8 mouse cellular contexts compared by ENCODE assay signal in genomic region chr19:28990194-28990589, GRCm38 (mm10). TPM values are rescaled to one million over a fixed set of nuclear protein-coding genes. Genes with fewer than 3 reads are reported as not detected.
DNase-seq lines count a peak whose midpoint lies in the region; ATAC-seq lines count a peak whose summit lies in the region.

Gene Cdc37l1, plus strand, starts transcription at chr19:28990352.

- H3K4me1 ChIP-seq in forebrain, embryonic 11.5 days (replicated peaks; ENCODE audit: control insufficient read depth, insufficient read depth, low read length): no peaks in the 10 kb centered on the region; the same call in 1 of the 2 replicates
- H3K4me1 ChIP-seq in heart, embryonic 16.5 days (ENCODE audit: control insufficient read depth, insufficient read depth, low read length): peaks cover 21% of the 10 kb centered on the region
- H3K4me1 ChIP-seq in liver, embryonic 15.5 days (replicated peaks): peaks cover 19% of the 10 kb centered on the region
- H3K4me1 ChIP-seq in neural tube, embryonic 12.5 days: peaks cover 7% of the 10 kb centered on the region

- WGBS in forebrain, embryonic 11.5 days: under 1% methylated on average over 37 of the region's 37 CpGs
- WGBS in heart, embryonic 16.5 days: under 1% methylated on average over 37 of the region's 37 CpGs
- under 1% methylated on average over 31 of the region's 37 CpGs for WGBS in liver, embryonic 15.5 days (ENCODE audit: insufficient replicate concordance)
- WGBS in neural tube, embryonic 12.5 days: under 1% methylated on average over 37 of the region's 37 CpGs

- ATAC-seq in forebrain, embryonic 11.5 days (replicated peaks; ENCODE audit: low FRiP score): peak; percentile 97
- peak; percentile 96 for ATAC-seq in heart, embryonic 16.5 days (replicated peaks; ENCODE audit: extremely low read depth, insufficient read depth, low FRiP score)
- ATAC-seq in liver, embryonic 15.5 days (ENCODE audit: insufficient read depth): peak; percentile 99
- peak; percentile 98 for ATAC-seq in neural tube, embryonic 12.5 days (ENCODE audit: low FRiP score, low read depth)

- peak; percentile 89 to 93 for DNase-seq in CD8-positive naive resting alpha-beta T cell, adult 2 months (ENCODE audit: low read depth in 2 of 2, low spot score in 2 of 2)
- DNase-seq in c-Kit-positive CD71-negative TER-119-negative erythroid progenitor cells, embryonic 14.5 days (ENCODE audit: low read depth): peak; percentile 86
- DNase-seq in forebrain, embryonic 11.5 days (ENCODE audit: low spot score): peak; percentile 98
- DNase-seq in kidney, postnatal 36 days: peak; percentile 99 to 100
- peak; percentile 91 for DNase-seq in telencephalon, adult 2 months (ENCODE audit: low read depth, low spot score)

- no peaks in the 10 kb centered on the region for H3K27me3 ChIP-seq in forebrain, embryonic 11.5 days (ENCODE audit: control insufficient read depth, insufficient read depth, low read length)
- no peaks in the 10 kb centered on the region for H3K27me3 ChIP-seq in heart, embryonic 16.5 days (ENCODE audit: control insufficient read depth, insufficient read depth, low read length)
- H3K27me3 ChIP-seq in liver, embryonic 15.5 days: peaks cover 5% of the 10 kb centered on the region; the same call in 1 of the 2 replicates
- H3K27me3 ChIP-seq in neural tube, embryonic 12.5 days (replicated peaks): no peaks in the 10 kb centered on the region

- no peaks in the 10 kb centered on the region; the same call in 1 of the 2 replicates for H3K36me3 ChIP-seq in forebrain, embryonic 11.5 days (ENCODE audit: control insufficient read depth, insufficient read depth, low read length)
- H3K36me3 ChIP-seq in heart, embryonic 16.5 days (ENCODE audit: control insufficient read depth, insufficient read depth): peaks cover 12% of the 10 kb centered on the region
- peaks cover 9% of the 10 kb centered on the region for H3K36me3 ChIP-seq in liver, embryonic 15.5 days (replicated peaks)
- H3K36me3 ChIP-seq in neural tube, embryonic 12.5 days: peaks cover 11% of the 10 kb centered on the region

- no peaks in the 10 kb centered on the region for H3K9me3 ChIP-seq in forebrain, embryonic 11.5 days (ENCODE audit: control insufficient read depth, low read length)
- H3K9me3 ChIP-seq in heart, embryonic 16.5 days (replicated peaks; ENCODE audit: control insufficient read depth, low read length): no peaks in the 10 kb centered on the region
- H3K9me3 ChIP-seq in liver, embryonic 15.5 days (replicated peaks): no peaks in the 10 kb centered on the region
- H3K9me3 ChIP-seq in neural tube, embryonic 12.5 days: no peaks in the 10 kb centered on the region

- H3K9ac ChIP-seq in forebrain, embryonic 11.5 days (ENCODE audit: low read length): peak within 1 kb of the TSS; percentile 87
- H3K9ac ChIP-seq in heart, embryonic 16.5 days (ENCODE audit: low read length): peak within 1 kb of the TSS; percentile 96
- peak within 1 kb of the TSS; percentile 87 for H3K9ac ChIP-seq in liver, embryonic 15.5 days
- peak within 1 kb of the TSS; percentile 88 for H3K9ac ChIP-seq in neural tube, embryonic 12.5 days

- H3K4me3 ChIP-seq in forebrain, embryonic 11.5 days (ENCODE audit: low read depth, low read length): peak within 1 kb of the TSS; percentile 78
- H3K4me3 ChIP-seq in heart, embryonic 16.5 days (ENCODE audit: low read length): peak within 1 kb of the TSS; percentile 94
- peak within 1 kb of the TSS; percentile 81 for H3K4me3 ChIP-seq in liver, embryonic 15.5 days (replicated peaks)
- peak within 1 kb of the TSS; percentile 90 for H3K4me3 ChIP-seq in neural tube, embryonic 12.5 days

- peak within 1 kb of the TSS; percentile 55 for H3K4me2 ChIP-seq in forebrain, embryonic 11.5 days (ENCODE audit: low read depth, low read length, severe bottlenecking)
- peak within 1 kb of the TSS; percentile 87 for H3K4me2 ChIP-seq in heart, embryonic 16.5 days (ENCODE audit: low read depth, low read length)
- H3K4me2 ChIP-seq in liver, embryonic 15.5 days: peak within 1 kb of the TSS; percentile 80
- H3K4me2 ChIP-seq in neural tube, embryonic 12.5 days (replicated peaks): peak within 1 kb of the TSS; percentile 77

- H3K27ac ChIP-seq in forebrain, embryonic 11.5 days (ENCODE audit: low read depth, low read length): peak within 1 kb of the TSS; percentile 68
- peak within 1 kb of the TSS; percentile 99 for H3K27ac ChIP-seq in heart, embryonic 16.5 days (ENCODE audit: low read length)
- peak within 1 kb of the TSS; percentile 86 for H3K27ac ChIP-seq in liver, embryonic 15.5 days (replicated peaks)
- H3K27ac ChIP-seq in neural tube, embryonic 12.5 days: peak within 1 kb of the TSS; percentile 75

RNA-seq across cellular contexts. Expression of gene Cdc37l1, which starts in this region (rescaled TPM):
- 52.0 and 55.7 TPM in 2 replicates for polyA plus RNA-seq in forebrain, embryonic 11.5 days (2014; fragmentation: Nextera tagmentation; extraction: Ambion mirVana)
- 54.7 and 55.7 TPM in 2 replicates for polyA plus RNA-seq in heart, embryonic 16.5 days (2015; fragmentation: Nextera tagmentation; extraction: Ambion mirVana)
- 9.3 TPM in 2 replicates for polyA plus RNA-seq in liver, embryonic 15.5 days (2015; fragmentation: Nextera tagmentation; extraction: Ambion mirVana)
- polyA plus RNA-seq in neural tube, embryonic 12.5 days (2016; fragmentation: Nextera tagmentation; extraction: Ambion mirVana): 55.4 and 57.7 TPM in 2 replicates

Comparison
In these comparisons a context has a peak if more than half of its experiments do, and no peak if none do; other contexts are left out.
1. Peak in every context shown above with its lines: DNase-seq, ATAC-seq, H3K4me3 ChIP-seq and H3K27ac ChIP-seq.